Mouse (Mus musculus) myocyte (in vitro differentiated cells): ENCODE results near the gene Spata46. TPM values are rescaled to one million over a fixed set of nuclear protein-coding genes. Genes with fewer than 3 reads are reported as not detected.

Source experiments
- H3K27me3 ChIP-seq: one replicate; pipeline ENCODE4 v1.6.1; 2011; ENCODE audit not compliant: control insufficient read depth, insufficient read depth, insufficient read length
- H3K36me3 ChIP-seq: one replicate; pipeline ENCODE4 v1.6.1; 2011; ENCODE audit not compliant: control insufficient read depth, insufficient read depth
- H3K4me2 ChIP-seq: one replicate; pipeline ENCODE4 v1.6.1; 2011; ENCODE audit warnings: low read depth, control low read depth
- H3K4me3 ChIP-seq: one replicate; pipeline ENCODE4 v1.5.1; 2011; ENCODE audit warnings: mild to moderate bottlenecking, control low read depth, moderate library complexity
- H3K79me2 ChIP-seq: one replicate; pipeline ENCODE4 v1.6.1; 2011; ENCODE audit not compliant: control insufficient read depth, insufficient read depth
- H3ac ChIP-seq: one replicate; pipeline ENCODE4 v1.6.1; 2011; ENCODE audit not compliant: control insufficient read depth, insufficient read length
- CEBPB ChIP-seq: IDR thresholded peaks from 2 replicates; pipeline ENCODE4 v1.6.1; 2011; ENCODE audit warnings: mild to moderate bottlenecking, moderate library complexity; ENCODE audit not compliant: poor library complexity, insufficient read depth, severe bottlenecking
- E2F4 ChIP-seq: IDR thresholded peaks from one replicate; pipeline ENCODE4 v1.6.1; 2011; ENCODE audit warnings: mild to moderate bottlenecking, control low read depth, moderate library complexity; ENCODE audit not compliant: insufficient read depth
- MAX ChIP-seq: IDR thresholded peaks from one replicate; pipeline ENCODE4 v1.6.1; 2011; ENCODE audit warnings: low read depth, mild to moderate bottlenecking, control low read depth
- MYOD1 ChIP-seq, 3 experiments: IDR thresholded peaks; one replicate each; pipeline ENCODE4 v1.6.1; 2011; ENCODE audit warnings: control low read depth in 2 of 3, low read depth in 2 of 3, mild to moderate bottlenecking in 2 of 3, moderate library complexity in 1 of 3; ENCODE audit not compliant: insufficient read length in 2 of 3, control insufficient read depth in 1 of 3
- MYOG ChIP-seq, 3 experiments: IDR thresholded peaks; one replicate each; pipeline ENCODE4 v1.6.1; 2011; ENCODE audit warnings: control low read depth in 2 of 3, low read depth in 2 of 3, mild to moderate bottlenecking in 2 of 3; ENCODE audit not compliant: insufficient read length in 2 of 3, control insufficient read depth in 1 of 3, insufficient read depth in 1 of 3
- POLR2A ChIP-seq: IDR thresholded peaks from one replicate; pipeline ENCODE4 v1.6.1; 2011; ENCODE audit warnings: low read depth, mild to moderate bottlenecking, control low read depth, moderate library complexity; ENCODE audit not compliant: insufficient read length
- POLR2AphosphoS2 ChIP-seq: IDR thresholded peaks from one replicate; pipeline ENCODE4 v1.6.1; 2011; ENCODE audit warnings: low read depth, control low read depth; ENCODE audit not compliant: insufficient read length
- REST ChIP-seq: IDR thresholded peaks from one replicate; pipeline ENCODE4 v1.6.1; 2011; ENCODE audit warnings: mild to moderate bottlenecking, control low read depth, moderate library complexity; ENCODE audit not compliant: insufficient read depth, insufficient read length
- SRF ChIP-seq: IDR thresholded peaks from one replicate; pipeline ENCODE4 v1.6.1; 2011; ENCODE audit warnings: low read depth; ENCODE audit not compliant: control insufficient read depth, insufficient read length
- TCF12 ChIP-seq: IDR thresholded peaks from one replicate; pipeline ENCODE4 v1.6.1; 2011; ENCODE audit warnings: mild to moderate bottlenecking, control low read depth; ENCODE audit not compliant: poor library complexity, insufficient read depth, severe bottlenecking
- TCF3 ChIP-seq: IDR thresholded peaks from one replicate; pipeline ENCODE4 v1.6.1; 2011; ENCODE audit warnings: low read depth, control low read depth; ENCODE audit not compliant: insufficient read length
- USF1 ChIP-seq: IDR thresholded peaks from one replicate; pipeline ENCODE4 v1.6.1; 2011; ENCODE audit warnings: low read depth, mild to moderate bottlenecking, control low read depth, moderate library complexity
- polyA plus RNA-seq: library from polyadenylated mRNA; unstranded; fragments of >200 nt; fragmentation: generic; extraction: Trizol; gene quantifications from one replicate; pipeline ENCODE4 v1.2.1, GENCODE M21; 2012; ENCODE audit warnings: missing spikeins

The Spata46 gene
- polyA plus RNA-seq, 1 experiment = not detected

DNA sequence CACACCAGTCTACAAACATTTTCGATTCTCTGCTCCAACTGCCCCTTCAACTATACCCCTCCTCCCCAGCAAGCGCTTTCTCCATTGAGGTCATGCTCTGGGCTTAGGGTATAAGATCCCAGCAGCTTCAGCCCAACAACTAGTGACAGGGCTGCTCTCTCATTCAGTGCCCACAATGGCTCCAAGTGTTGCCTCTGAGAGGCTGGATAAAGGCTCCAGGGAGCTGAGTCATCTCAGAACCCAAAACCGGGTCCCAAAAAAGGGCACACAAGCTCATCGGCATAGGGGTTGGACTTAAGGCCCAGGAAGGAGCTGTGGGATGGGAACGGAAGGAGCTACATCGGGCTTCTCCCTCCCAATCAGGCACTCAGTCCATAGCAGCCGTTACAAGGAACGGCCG is 6.9 kb upstream of the Spata46 start:
- Histone ChIP-seq H3K4me3 (no peak overlapping the region), H3K36me3 (no peaks in the 10 kb centered on the region)
- no peak for TF ChIP-seq E2F4
- TF ChIP-seq MYOD1 (IDR thresholded peaks at IDR 0.05; ENCODE audit: control insufficient read depth in 1 of 3, insufficient read length in 2 of 3, low read depth in 2 of 3) = no peak
- TF ChIP-seq USF1 = no peak
- TF ChIP-seq MYOG (IDR thresholded peaks at IDR 0.05; ENCODE audit: control insufficient read depth in 1 of 3, insufficient read depth in 1 of 3, insufficient read length in 2 of 3, low read depth in 2 of 3) = no peak
- no peak for TF ChIP-seq SRF
- TF ChIP-seq MAX = no peak
- no peak for TF ChIP-seq POLR2A
- TF ChIP-seq REST = no peak
- TF ChIP-seq TCF12 = no peak
- no peak for TF ChIP-seq CEBPB
- TF ChIP-seq POLR2AphosphoS2 = no peak
- TF ChIP-seq TCF3 = no peak

DNA sequence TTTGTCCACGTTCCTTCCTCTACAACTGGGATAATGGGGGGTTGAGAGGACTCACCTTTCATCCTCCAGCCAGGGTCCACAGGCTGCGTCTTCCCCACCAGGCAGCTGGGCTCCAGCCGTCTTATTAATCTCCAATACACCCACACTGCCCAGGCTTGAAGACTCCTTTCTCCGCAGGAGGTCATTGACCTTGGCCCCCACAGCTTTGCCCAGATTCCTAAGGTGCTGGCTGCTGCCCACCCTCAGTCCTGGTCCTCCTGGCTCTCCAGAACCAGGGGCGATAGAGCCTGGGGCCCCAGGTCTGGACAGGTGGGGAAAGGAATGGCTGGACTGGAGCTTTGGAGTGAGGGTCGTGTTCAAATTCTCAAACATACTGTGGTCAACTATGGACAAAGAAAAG is 6.1 kb upstream of the Spata46 start:
- Histone ChIP-seq H3K79me2 (no peaks in the 10 kb centered on the region), H3K4me2 (no peak overlapping the region), H3K4me3 (no peak overlapping the region), H3K36me3 (no peaks in the 10 kb centered on the region), H3ac (no peak overlapping the region), H3K27me3 (peaks cover 6% of the 10 kb centered on the region)
- TF ChIP-seq E2F4 (no peak), MYOD1 (IDR thresholded peaks at IDR 0.05; ENCODE audit: control insufficient read depth in 1 of 3, insufficient read length in 2 of 3, low read depth in 2 of 3) (no peak), MAX (no peak), TCF12 (no peak), MYOG (IDR thresholded peaks at IDR 0.05; ENCODE audit: control insufficient read depth in 1 of 3, insufficient read depth in 1 of 3, insufficient read length in 2 of 3, low read depth in 2 of 3) (no peak), POLR2AphosphoS2 (no peak), SRF (no peak), REST (no peak), CEBPB (no peak), USF1 (no peak), TCF3 (no peak), POLR2A (no peak)

More for the DNA sequence above, 6.9 kb upstream of the Spata46 start:
- peaks cover 6% of the 10 kb centered on the region for H3K27me3 ChIP-seq
- H3ac ChIP-seq = no peak overlapping the region
- no peak overlapping the region for H3K4me2 ChIP-seq
- no peaks in the 10 kb centered on the region for H3K79me2 ChIP-seq

DNA sequence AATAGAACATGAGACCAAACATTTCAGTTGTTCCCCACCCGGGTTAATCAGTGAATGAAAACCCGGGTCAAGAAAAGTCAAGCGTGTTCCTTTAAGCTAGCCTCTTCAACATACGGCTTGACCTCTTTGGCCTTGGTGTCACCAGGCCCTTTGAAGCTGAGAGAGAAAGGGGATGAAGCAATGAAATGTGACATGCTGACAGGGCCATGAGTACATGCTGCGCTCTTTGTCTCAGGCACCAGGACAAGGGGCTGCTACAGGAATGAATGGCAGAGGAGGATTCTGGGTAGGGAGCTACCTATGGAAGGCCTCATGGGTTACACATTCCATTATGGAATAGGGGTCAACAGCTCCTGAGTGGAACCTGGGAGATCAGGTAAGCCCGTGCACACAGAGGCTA is 5.5 kb upstream of the Spata46 start:
- Histone ChIP-seq H3K4me2 (no peak overlapping the region), H3ac (no peak overlapping the region), H3K4me3 (no peak overlapping the region), H3K27me3 (peaks cover 6% of the 10 kb centered on the region), H3K36me3 (no peaks in the 10 kb centered on the region), H3K79me2 (no peaks in the 10 kb centered on the region)
- TF ChIP-seq E2F4 (no peak), USF1 (no peak), MYOG (IDR thresholded peaks at IDR 0.05; ENCODE audit: control insufficient read depth in 1 of 3, insufficient read depth in 1 of 3, insufficient read length in 2 of 3, low read depth in 2 of 3) (no peak), SRF (no peak), TCF12 (no peak), MYOD1 (IDR thresholded peaks at IDR 0.05; ENCODE audit: control insufficient read depth in 1 of 3, insufficient read length in 2 of 3, low read depth in 2 of 3) (no peak), MAX (no peak)

DNA sequence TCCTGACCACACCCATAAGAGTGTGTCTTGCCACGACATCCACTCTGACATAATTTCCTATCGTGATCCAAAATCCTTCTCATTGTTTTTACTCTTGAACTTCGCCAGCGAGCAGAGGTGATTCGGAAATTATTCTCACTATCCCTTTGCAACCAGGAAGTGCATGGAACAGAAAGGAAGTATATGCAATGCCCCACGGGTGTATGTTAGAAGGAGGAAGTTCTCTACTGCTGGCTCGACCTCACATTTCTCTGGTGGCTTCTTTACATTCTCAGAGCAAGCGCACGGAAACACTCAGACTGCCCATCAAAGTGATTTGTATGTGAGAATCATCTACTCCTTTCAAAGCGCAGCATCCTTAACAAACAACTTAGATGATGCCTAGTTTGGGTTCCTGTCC is 3.6 kb upstream of the Spata46 start:
- H3ac ChIP-seq = no peak overlapping the region

DNA sequence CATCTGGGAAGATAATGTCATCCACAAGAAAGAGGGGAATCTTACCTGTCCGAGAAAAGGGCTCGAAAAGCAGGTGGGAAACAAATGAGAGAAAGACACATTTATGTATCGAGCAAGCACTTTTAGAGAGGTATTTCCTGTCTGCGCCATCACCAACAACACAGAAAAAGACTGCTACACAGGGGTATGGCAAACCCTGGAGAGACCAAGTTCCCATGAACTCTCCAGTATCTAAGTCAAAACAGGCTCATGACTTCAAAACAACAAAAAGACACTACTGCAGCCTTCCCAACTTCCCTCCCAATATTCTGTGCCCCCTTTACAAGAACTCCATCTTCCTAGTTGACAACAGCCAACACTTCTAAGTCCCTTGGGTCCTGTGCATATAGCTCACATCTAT is 2.4 kb upstream of the Spata46 start, which contains the start of gene Gm7694:
Gene Gm7694, minus strand, starts transcription at position 101 of the 400 bp plus-strand sequence.
- no peak within 1 kb of the TSS for H3ac ChIP-seq

More for the DNA sequence above, 3.6 kb upstream of the Spata46 start:
- Histone ChIP-seq H3K36me3 (no peaks in the 10 kb centered on the region), H3K4me3 (no peak overlapping the region), H3K4me2 (no peak overlapping the region), H3K79me2 (no peaks in the 10 kb centered on the region), H3K27me3 (no peaks in the 10 kb centered on the region)
- TF ChIP-seq MYOD1 (IDR thresholded peaks at IDR 0.05; ENCODE audit: control insufficient read depth in 1 of 3, insufficient read length in 2 of 3, low read depth in 2 of 3) = no peak
- TF ChIP-seq USF1 = no peak
- no peak for TF ChIP-seq TCF3
- no peak for TF ChIP-seq TCF12
- no peak for TF ChIP-seq CEBPB
- no peak for TF ChIP-seq REST
- no peak for TF ChIP-seq MAX

More for the DNA sequence above, 2.4 kb upstream of the Spata46 start, which contains the start of gene Gm7694:
- no peaks in the 10 kb centered on the region for H3K27me3 ChIP-seq
- no peaks in the 10 kb centered on the region for H3K79me2 ChIP-seq
- no peak within 1 kb of the TSS for H3K4me2 ChIP-seq
- TF ChIP-seq MYOD1 (IDR thresholded peaks at IDR 0.05; ENCODE audit: control insufficient read depth in 1 of 3, insufficient read length in 2 of 3, low read depth in 2 of 3) = no peak
- no peak for TF ChIP-seq TCF12
- no peak for TF ChIP-seq SRF
- TF ChIP-seq CEBPB = no peak
- TF ChIP-seq REST = no peak
- no peak for TF ChIP-seq E2F4
- TF ChIP-seq POLR2A = no peak
- TF ChIP-seq TCF3 = no peak
- TF ChIP-seq MAX = no peak
- TF ChIP-seq MYOG (IDR thresholded peaks at IDR 0.05; ENCODE audit: control insufficient read depth in 1 of 3, insufficient read depth in 1 of 3, insufficient read length in 2 of 3, low read depth in 2 of 3) = no peak
- no peak for TF ChIP-seq POLR2AphosphoS2
- TF ChIP-seq USF1 = no peak
- no peak within 1 kb of the TSS for H3K4me3 ChIP-seq
- H3K36me3 ChIP-seq = no peaks in the 10 kb centered on the region
